Mouse (Mus musculus): ENCODE data around the gene Gga1.

The Gga1 gene

GRCm38 (mm10) chr15:78844791-78845190, 32.2 kb upstream of the Gga1 start:
- intact Hi-C loops (cut with DNase I), result no loop called here

- intact Hi-C loops (cut with DNase I), result no loop called here
These were observed 31.7 kb upstream of the Gga1 start for GRCm38 (mm10) chr15:78845321-78845720.

GRCm38 (mm10) chr15:78845867-78846266, 31.1 kb upstream of the Gga1 start:
- intact Hi-C loops (cut with DNase I), result loop anchor here (2.0 kb wide), 1 partner anchor 13 kb away; no protein-coding TSS in a partner anchor

GRCm38 (mm10) chr15:78846352-78846751, 30.6 kb upstream of the Gga1 start:
- intact Hi-C loops (cut with DNase I), result loop anchor here (2.0 kb wide), 1 partner anchor 14 kb away; no protein-coding TSS in a partner anchor

- intact Hi-C loops (cut with DNase I), result loop anchor here (2.0 kb wide), 1 partner anchor 14 kb away; no protein-coding TSS in a partner anchor
These were observed 30.2 kb upstream of the Gga1 start for GRCm38 (mm10) chr15:78846805-78847204.

GRCm38 (mm10) chr15:78848467-78848866, 28.5 kb upstream of the Gga1 start:
- intact Hi-C loops (cut with DNase I), result loop anchor here (1.0 kb wide), 1 partner anchor 22 kb away; no protein-coding TSS in a partner anchor

- intact Hi-C loops (cut with DNase I), result no loop called here
These were observed 27.5 kb upstream of the Gga1 start for GRCm38 (mm10) chr15:78849485-78849884.

GRCm38 (mm10) chr15:78850059-78850824, 26.7 kb upstream of the Gga1 start:
- intact Hi-C loops (cut with DNase I), result no loop called here

GRCm38 (mm10) chr15:78850944-78851343, 26.0 kb upstream of the Gga1 start:
- intact Hi-C loops (cut with DNase I), result no loop called here

- intact Hi-C loops (cut with DNase I), result no loop called here
These were observed 25.4 kb upstream of the Gga1 start for GRCm38 (mm10) chr15:78851505-78852153.

- intact Hi-C loops (cut with DNase I), result no loop called here
These were observed 21.6 kb upstream of the Gga1 start, which contains the start of gene Lgals2 for GRCm38 (mm10) chr15:78855303-78855965. TSS of gene Lgals2 (minus strand) at chr15:78855529.

GRCm38 (mm10) chr15:78857009-78857408, 20.0 kb upstream of the Gga1 start:
- intact Hi-C loops (cut with DNase I), result no loop called here

GRCm38 (mm10) chr15:78859311-78859710, 17.7 kb upstream of the Gga1 start:
- intact Hi-C loops (cut with DNase I), result no loop called here

GRCm38 (mm10) chr15:78859714-78860113, 17.3 kb upstream of the Gga1 start:
- intact Hi-C loops (cut with DNase I), result no loop called here

- intact Hi-C loops (cut with DNase I), result no loop called here
These were observed 14.7 kb upstream of the Gga1 start for GRCm38 (mm10) chr15:78862280-78862679.

- intact Hi-C loops (cut with DNase I), result no loop called here
These were observed 13.8 kb upstream of the Gga1 start for GRCm38 (mm10) chr15:78863154-78863553.

- intact Hi-C loops (cut with DNase I), result no loop called here
These were observed 13.1 kb upstream of the Gga1 start for GRCm38 (mm10) chr15:78863852-78864253.

- intact Hi-C loops (cut with DNase I), result loop anchor here (5.0 kb wide), 1 partner anchor 41 kb away; no protein-coding TSS in a partner anchor
These were observed 8.6 kb upstream of the Gga1 start for GRCm38 (mm10) chr15:78868398-78868797.

GRCm38 (mm10) chr15:78868826-78869233, 8.2 kb upstream of the Gga1 start:
- intact Hi-C loops (cut with DNase I), result loop anchor here (5.0 kb wide), 1 partner anchor 42 kb away; no protein-coding TSS in a partner anchor

- intact Hi-C loops (cut with DNase I), result loop anchor here (5.0 kb wide), 1 partner anchor 42 kb away; no protein-coding TSS in a partner anchor
These were observed 7.2 kb upstream of the Gga1 start for GRCm38 (mm10) chr15:78869775-78870174.

- intact Hi-C loops (cut with DNase I), result no loop called here
These were observed 4.9 kb upstream of the Gga1 start for GRCm38 (mm10) chr15:78872021-78872608.

All from adrenal gland (tissue).